Mouse (Mus musculus): Measurements from ENCODE around the gene Mafg. TPM values are rescaled to one million over a fixed set of nuclear protein-coding genes. Genes with fewer than 3 reads are reported as not detected.
"Not testable (repeated sequence)": the region's sequence is repeated elsewhere in the genome, so short reads cannot be mapped to it uniquely, and the experiment has no call there.

Gene Mafg
- total and polyA plus RNA-seq, 3 experiments, result 48.1 to 66.9 (median 60.7) TPM

GRCm38 (mm10) chr11:120598283-120598989 is 35.0 kb downstream of the Mafg start, which contains the start of the genes Alyref and Anapc11:
Alyref (minus strand) TSS chr11:120598365.
Anapc11 (plus strand) TSS chr11:120598421.
- peak; percentile 96 for DNase-seq

GRCm38 (mm10) chr11:120597240-120598235 is 35.9 kb downstream of the Mafg start:
- no peak for DNase-seq

- DNase-seq, result no peak
Measured at GRCm38 (mm10) chr11:120588531-120588930, 44.9 kb downstream of the Mafg start.

GRCm38 (mm10) chr11:120583937-120584336 is 49.5 kb downstream of the Mafg start:
- DNase-seq, result no peak

- DNase-seq, result not testable (repeated sequence)
Measured at GRCm38 (mm10) chr11:120582982-120583293, 50.5 kb downstream of the Mafg start.

- peak; percentile 30 for DNase-seq
Measured at GRCm38 (mm10) chr11:120582268-120582981, 51.0 kb downstream of the Mafg start.

- DNase-seq, result peak; percentile 93
Measured at GRCm38 (mm10) chr11:120581490-120582267, 51.7 kb downstream of the Mafg start, which contains the start of gene Arhgdia. Arhgdia (minus strand) TSS chr11:120581624.

GRCm38 (mm10) chr11:120580871-120581331 is 52.5 kb downstream of the Mafg start:
- peak; percentile 62 for DNase-seq

- DNase-seq, result no peak
Measured at GRCm38 (mm10) chr11:120580190-120580589, 53.2 kb downstream of the Mafg start.

- peak; percentile 62 for DNase-seq
Measured at GRCm38 (mm10) chr11:120579316-120580107, 53.9 kb downstream of the Mafg start.

- peak; percentile 26 for DNase-seq
Measured at GRCm38 (mm10) chr11:120578694-120579243, 54.6 kb downstream of the Mafg start.

GRCm38 (mm10) chr11:120578024-120578693 is 55.2 kb downstream of the Mafg start:
- peak; percentile 31 for DNase-seq

GRCm38 (mm10) chr11:120577211-120578023 is 56.0 kb downstream of the Mafg start:
- no peak for DNase-seq

- DNase-seq, result no peak
Measured at GRCm38 (mm10) chr11:120576365-120576981, 56.9 kb downstream of the Mafg start.

- DNase-seq, result no peak
Measured at GRCm38 (mm10) chr11:120575940-120576339, 57.5 kb downstream of the Mafg start.

Measured in adrenal gland, adult 2 months (tissue).